Mouse (Mus musculus) cerebellum, postnatal 14 days (tissue): Measurements from ENCODE around the gene Tubgcp3.
A peak's percentile ranks its signal among the peaks of the same experiment; 100 is the strongest.

Experiments
- DNase-seq, 2 experiments: peaks; one replicate each; pipeline ENCODE4 v3.0.0; 2021; ENCODE audit warnings: mixed read lengths in 2 of 2

Tubgcp3 gene

GRCm38 (mm10) chr8:12672056-12672881, at the start of gene Tubgcp3:
TSS of gene Tubgcp3 (minus strand) at chr8:12672248.
- DNase-seq = peak; percentile 95 to 96

- no peak for DNase-seq
Measured at GRCm38 (mm10) chr8:12719091-12719490, 47.0 kb upstream of the Tubgcp3 start.

- no peak for DNase-seq
Measured at GRCm38 (mm10) chr8:12715861-12716585, 44.0 kb upstream of the Tubgcp3 start.

- no peak for DNase-seq
Measured at GRCm38 (mm10) chr8:12711623-12712022, 39.6 kb upstream of the Tubgcp3 start.

- DNase-seq = no peak
Measured at GRCm38 (mm10) chr8:12703597-12703996, 31.5 kb upstream of the Tubgcp3 start.

GRCm38 (mm10) chr8:12702290-12702689, 30.2 kb upstream of the Tubgcp3 start:
- no peak for DNase-seq

GRCm38 (mm10) chr8:12698660-12699277, 26.7 kb upstream of the Tubgcp3 start:
- no peak for DNase-seq

GRCm38 (mm10) chr8:12688851-12689250, 16.8 kb upstream of the Tubgcp3 start:
- no peak for DNase-seq

- DNase-seq = peak; percentile 94 to 95
Measured at GRCm38 (mm10) chr8:12677529-12677928, 5.5 kb upstream of the Tubgcp3 start.

GRCm38 (mm10) chr8:12671473-12672055, 484 bp downstream of the Tubgcp3 start:
- DNase-seq = no peak

GRCm38 (mm10) chr8:12670965-12671364, 1.1 kb downstream of the Tubgcp3 start:
- DNase-seq = no peak

GRCm38 (mm10) chr8:12668832-12669231, 3.2 kb downstream of the Tubgcp3 start:
- DNase-seq = peak; percentile 10 to 17

GRCm38 (mm10) chr8:12666530-12666929, 5.5 kb downstream of the Tubgcp3 start:
- peak; percentile 37 to 45 for DNase-seq

GRCm38 (mm10) chr8:12663105-12663456, 9.0 kb downstream of the Tubgcp3 start:
- no peak for DNase-seq

- no peak for DNase-seq
Measured at GRCm38 (mm10) chr8:12662375-12663104, 9.5 kb downstream of the Tubgcp3 start.

GRCm38 (mm10) chr8:12657411-12657810, 14.6 kb downstream of the Tubgcp3 start:
- no peak for DNase-seq

GRCm38 (mm10) chr8:12651246-12651645, 20.8 kb downstream of the Tubgcp3 start:
- no peak for DNase-seq

- DNase-seq = no peak
Measured at GRCm38 (mm10) chr8:12650495-12650894, 21.6 kb downstream of the Tubgcp3 start.

GRCm38 (mm10) chr8:12648951-12649350, 23.1 kb downstream of the Tubgcp3 start:
- DNase-seq = no peak

GRCm38 (mm10) chr8:12646536-12646935, 25.5 kb downstream of the Tubgcp3 start:
- DNase-seq = no peak

- DNase-seq = no peak
Measured at GRCm38 (mm10) chr8:12644894-12645293, 27.2 kb downstream of the Tubgcp3 start.

- no peak for DNase-seq
Measured at GRCm38 (mm10) chr8:12644341-12644740, 27.7 kb downstream of the Tubgcp3 start.

- DNase-seq = no peak
Measured at GRCm38 (mm10) chr8:12641527-12641926, 30.5 kb downstream of the Tubgcp3 start.
